ENCODE assay signal across 13 mouse cellular contexts in genomic region chr16:47025971-47026370, GRCm38 (mm10).
DNase-seq lines count a peak whose midpoint lies in the region; ATAC-seq lines count a peak whose summit lies in the region.
"Had no signal": no experiment of that assay in that cellular context is flagged by ENCODE, and none has a peak within 500 bp of the region (broad histone marks: within the 10 kb centered on the region; RNA-seq: fewer than 3 reads in every experiment).

No protein-coding gene starts in this region.

- ATAC-seq in inflammation-experienced regulatory T-cells, adult 6 months = no peak
- ATAC-seq: forebrain, embryonic 13.5 days had no signal

- peak; percentile 29 for DNase-seq in layer of hippocampus, adult 11-12 months (ENCODE audit: low spot score)
- DNase-seq in layer of hippocampus, postnatal 25 days (ENCODE audit: extremely low spot score in 1 of 2, low spot score in 1 of 2) = no peak
- peak; percentile 26 to 71 for DNase-seq in frontal cortex, postnatal 36 days (ENCODE audit: low spot score in 2 of 2)
- DNase-seq in left cerebral cortex, adult 8-10 months (ENCODE audit: low spot score in 2 of 2) = peak; percentile 4 to 75
- DNase-seq in MN1 (ENCODE audit: low spot score) = no peak
- DNase-seq in spleen, postnatal 10 days (ENCODE audit: low spot score in 2 of 2) = no peak
- DNase-seq: adrenal gland, adult 8-10 months; gastrocnemius, postnatal 10 days; heart, postnatal 36 days; kidney, adult 9 months; lung, postnatal 36 days had no signal

Comparison
In these comparisons a context has a peak if more than half of its experiments do, and no peak if none do; other contexts are left out.
1. DNase-seq: peak in layer of hippocampus, adult 11-12 months (single experiment), frontal cortex, postnatal 36 days (2 of 2) and left cerebral cortex, adult 8-10 months (2 of 2); none in layer of hippocampus, postnatal 25 days (0 of 2), MN1 (single experiment) and spleen, postnatal 10 days (0 of 2).